Mouse (Mus musculus): ENCODE results near the gene Pak1. TPM values are rescaled to one million over a fixed set of nuclear protein-coding genes. Genes with fewer than 3 reads are reported as not detected.
"Not testable (repeated sequence)": the region's sequence is repeated elsewhere in the genome, so short reads cannot be mapped to it uniquely, and the experiment has no call there.

The Pak1 gene
- total RNA-seq, 2 experiments from 2014 or later, result 162 to 172 TPM

GRCm38 (mm10) chr7:97844419-97844818 is 56.1 kb downstream of the Pak1 start:
- DNase-seq, result no peak
- intact Hi-C loops (cut with DNase I), result loop anchor here (5.0 kb wide), 1 partner anchor 92 kb away; no protein-coding TSS in a partner anchor

DNA sequence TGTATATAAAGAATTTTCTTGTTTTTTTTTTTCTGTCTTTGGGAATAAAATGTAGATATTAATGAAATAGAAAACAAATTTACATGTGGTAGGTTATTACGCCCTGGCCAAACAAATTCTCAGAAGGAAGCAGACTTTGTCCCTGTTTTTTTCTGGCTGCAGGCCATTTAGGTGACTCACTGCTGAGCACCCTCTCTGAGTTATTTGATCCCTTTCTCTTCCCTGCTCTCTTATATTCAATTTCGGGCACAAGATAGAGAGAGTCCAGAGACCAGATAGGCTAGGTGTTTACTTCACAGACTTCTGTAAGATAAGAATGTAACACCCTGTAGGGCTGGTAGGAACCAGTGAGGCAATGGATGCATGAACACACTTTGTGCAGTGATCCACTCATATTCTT is 57.2 kb downstream of the Pak1 start:
- intact Hi-C loops (cut with DNase I), result no loop called here
- no peak for DNase-seq

GRCm38 (mm10) chr7:97846539-97846938 is 58.2 kb downstream of the Pak1 start:
- intact Hi-C loops (cut with DNase I), result no loop called here
- DNase-seq, result no peak

- intact Hi-C loops (cut with DNase I); DNase-seq: not testable (repeated sequence)
Observed at GRCm38 (mm10) chr7:97849557-97849956, 61.2 kb downstream of the Pak1 start.

DNA sequence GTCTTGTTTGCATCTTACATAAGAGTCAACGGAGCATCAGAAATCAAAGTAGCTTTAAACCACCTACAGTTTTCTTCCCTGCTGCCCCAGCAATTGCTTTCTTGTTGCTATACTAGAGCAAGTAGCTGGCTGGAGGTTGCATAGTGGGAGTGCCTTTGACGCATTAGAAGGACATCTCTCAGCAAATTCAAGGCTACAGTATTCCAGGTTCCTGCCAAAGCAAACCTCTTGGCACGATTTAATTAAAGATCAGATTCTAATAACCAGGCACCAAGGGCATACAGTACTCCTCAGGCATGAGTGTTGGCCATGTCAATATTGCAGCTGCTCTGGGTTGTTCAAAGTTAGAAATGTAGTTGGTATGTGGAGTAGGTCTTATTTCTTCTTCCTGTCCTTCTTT is 62.0 kb downstream of the Pak1 start:
- intact Hi-C loops (cut with DNase I), result no loop called here
- no peak for DNase-seq

DNA sequence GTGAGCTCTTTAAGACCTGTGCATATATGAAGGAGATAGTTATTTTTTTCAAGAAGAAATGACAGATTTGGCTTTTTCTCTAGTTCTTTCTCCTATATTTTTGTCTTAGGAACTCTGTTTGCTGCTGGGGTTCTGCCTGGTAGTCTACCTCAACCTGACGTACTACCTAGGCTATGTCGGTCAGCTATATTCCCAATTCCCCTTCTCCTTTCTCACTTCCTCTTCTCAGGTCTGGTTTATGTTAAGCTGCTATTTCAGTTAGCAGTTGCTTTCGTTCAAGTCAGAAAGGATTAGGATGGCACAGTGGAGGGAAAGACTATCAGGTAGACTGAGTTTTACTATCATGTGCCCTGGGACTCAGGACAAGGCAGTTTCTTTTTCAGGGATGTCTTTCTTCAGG is 75.2 kb downstream of the Pak1 start:
- intact Hi-C loops (cut with DNase I), result no loop called here
- no peak for DNase-seq

DNA sequence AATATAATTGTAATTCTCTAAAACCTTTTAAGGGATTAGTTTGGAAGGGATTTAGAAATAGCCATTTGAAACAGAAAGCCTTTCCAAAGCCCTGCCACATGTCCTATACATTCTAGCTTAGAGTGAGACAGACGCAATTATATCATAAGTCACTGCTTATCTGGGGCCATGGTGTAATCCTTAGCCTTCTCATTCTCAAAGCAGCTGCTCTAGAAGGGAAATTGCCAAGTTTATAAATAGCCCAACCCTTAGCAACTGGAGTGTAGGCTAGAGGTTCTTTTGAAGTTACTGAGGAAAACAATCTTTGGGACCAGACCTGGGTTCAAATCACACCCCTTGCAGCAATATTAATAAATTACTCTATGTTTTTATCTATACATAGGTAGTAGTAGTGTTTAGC is 76.2 kb downstream of the Pak1 start:
- no peak for DNase-seq
- intact Hi-C loops (cut with DNase I), result no loop called here

- peak; percentile 22 for DNase-seq
- intact Hi-C loops (cut with DNase I), result no loop called here
Observed at GRCm38 (mm10) chr7:97867866-97868265, 79.5 kb downstream of the Pak1 start.

- DNase-seq, result no peak
- intact Hi-C loops (cut with DNase I), result no loop called here
Observed at GRCm38 (mm10) chr7:97868766-97869165, 80.4 kb downstream of the Pak1 start.

- intact Hi-C loops (cut with DNase I), result no loop called here
- no peak for DNase-seq
Observed at GRCm38 (mm10) chr7:97872396-97872795, 84.1 kb downstream of the Pak1 start.

DNA sequence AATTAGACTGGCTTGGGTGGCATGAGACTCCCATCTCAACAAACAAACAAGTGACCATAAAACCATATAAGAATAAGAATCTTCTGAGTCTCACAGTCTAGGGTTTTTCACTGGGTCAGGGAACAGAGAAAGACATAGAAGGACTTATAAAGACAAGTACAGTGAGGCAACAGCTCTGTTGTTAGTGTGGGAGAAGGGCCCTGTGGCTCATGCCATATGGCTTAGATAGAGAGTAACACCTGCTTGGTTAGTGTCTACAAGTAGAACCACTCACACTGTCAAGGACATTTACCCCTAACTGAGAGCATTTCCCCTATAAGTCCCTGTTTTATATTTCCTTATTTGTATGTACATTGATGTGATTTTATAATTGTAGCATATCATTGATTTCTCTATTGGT is 85.0 kb downstream of the Pak1 start:
- intact Hi-C loops (cut with DNase I), result no loop called here
- peak; percentile 13 for DNase-seq

GRCm38 (mm10) chr7:97877846-97878538 is 89.7 kb downstream of the Pak1 start:
- no peak for DNase-seq
- intact Hi-C loops (cut with DNase I), result no loop called here

GRCm38 (mm10) chr7:97911646-97912045 is 123.3 kb downstream of the Pak1 start:
- intact Hi-C loops (cut with DNase I), result no loop called here
- DNase-seq, result no peak

DNA sequence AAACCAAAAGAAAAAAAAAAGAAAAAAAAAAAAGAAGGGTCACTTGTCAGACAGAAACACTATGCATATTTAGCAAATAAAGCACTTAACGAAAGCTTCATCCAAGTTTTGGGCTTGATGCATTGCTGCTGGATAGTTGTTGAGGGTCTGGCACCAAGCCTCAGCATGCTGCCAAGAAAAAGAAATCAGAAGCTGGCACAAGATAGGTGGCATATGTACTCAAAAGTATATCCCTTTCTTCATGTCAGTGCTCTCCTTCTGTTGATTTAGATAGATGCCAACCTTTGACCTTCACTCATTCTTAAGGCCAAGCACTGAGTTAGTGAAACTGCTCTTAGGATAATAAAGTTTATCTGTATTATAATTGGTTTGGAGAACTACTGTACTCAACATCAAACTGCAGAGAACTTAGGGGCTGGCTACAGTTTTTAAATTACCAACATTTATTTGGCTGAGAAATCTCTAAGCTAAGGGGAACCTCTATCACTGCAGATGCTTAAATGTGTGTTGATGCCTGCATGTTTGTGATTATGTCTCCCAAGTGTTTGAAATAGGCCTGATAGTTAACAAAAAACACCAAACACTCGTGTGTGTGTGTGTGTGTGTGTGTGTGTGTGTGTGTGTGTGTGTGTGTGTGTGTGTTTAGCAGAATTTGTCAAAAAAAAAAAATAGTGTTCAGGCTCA is 126.6 kb downstream of the Pak1 start:
- intact Hi-C loops (cut with DNase I), result no loop called here
- peak; percentile 41 for DNase-seq

- intact Hi-C loops (cut with DNase I), result no loop called here
- DNase-seq, result no peak
Observed at GRCm38 (mm10) chr7:97919742-97920141, 131.4 kb downstream of the Pak1 start, which contains the start of gene Gdpd4. Gene Gdpd4 (plus strand): TSS chr7:97919955.

- intact Hi-C loops (cut with DNase I), result no loop called here
- no peak for DNase-seq
Observed at GRCm38 (mm10) chr7:97925819-97926218, 137.5 kb downstream of the Pak1 start.

- DNase-seq, result no peak
- intact Hi-C loops (cut with DNase I), result no loop called here
Observed at GRCm38 (mm10) chr7:97926978-97927377, 138.6 kb downstream of the Pak1 start.

GRCm38 (mm10) chr7:97944485-97944884 is 156.1 kb downstream of the Pak1 start:
- no peak for DNase-seq
- intact Hi-C loops (cut with DNase I), result no loop called here
